Mouse (Mus musculus) midbrain, embryonic 13.5 days (tissue): ENCODE results near the gene Bend5. TPM values are rescaled to one million over a fixed set of nuclear protein-coding genes. Genes with fewer than 3 reads are reported as not detected.

ENCODE experiments used
- ATAC-seq: fragments of 200-750 bp; cut with Nextera tagmentation; 2 replicates; pipeline ENCODE4 v1.8.0; 2017; ENCODE audit warnings: mild to moderate bottlenecking, moderate TSS enrichment, moderate library complexity
- H3K27ac ChIP-seq: fragments of 300-500 bp; sonication (generic); 2 replicates; pipeline ENCODE4 v1.5.1; 2015; ENCODE audit warnings: inconsistent platforms, mild to moderate bottlenecking, moderate library complexity
- H3K27me3 ChIP-seq: fragments of 300-500 bp; sonication (generic); 2 replicates; pipeline ENCODE4 v1.6.1; 2015; ENCODE audit warnings: mild to moderate bottlenecking, inconsistent platforms
- H3K36me3 ChIP-seq: fragments of 300-500 bp; sonication (generic); 2 replicates; pipeline ENCODE4 v1.6.1; 2015; ENCODE audit warnings: mild to moderate bottlenecking, inconsistent platforms
- H3K4me1 ChIP-seq: fragments of 300-500 bp; sonication (generic); replicated peaks from 2 replicates; pipeline ENCODE4 v1.6.1; 2015; ENCODE audit warnings: inconsistent platforms
- H3K4me2 ChIP-seq: fragments of 300-500 bp; sonication (generic); replicated peaks from 2 replicates; pipeline ENCODE4 v1.6.1; 2015; ENCODE audit warnings: moderate library complexity, mild to moderate bottlenecking, inconsistent platforms
- H3K4me3 ChIP-seq: fragments of 300-500 bp; sonication (generic); replicated peaks from 2 replicates; pipeline ENCODE4 v1.5.1; 2015; ENCODE audit warnings: mild to moderate bottlenecking, inconsistent platforms
- H3K9ac ChIP-seq: fragments of 300-500 bp; sonication (generic); replicated peaks from 2 replicates; pipeline ENCODE4 v1.6.1; 2015; ENCODE audit warnings: mild to moderate bottlenecking, inconsistent platforms
- H3K9me3 ChIP-seq: fragments of 300-500 bp; sonication (generic); 2 replicates; pipeline ENCODE4 v1.6.1; 2016; ENCODE audit warnings: mild to moderate bottlenecking, inconsistent platforms
- WGBS: fragments of 180-500 bp; shearing (Covaris S2); methylation state at CpG from one replicate; pipeline ENCODE4 v1.1.7; 2015; 5-methylcytosine and 5-hydroxymethylcytosine counted together
- polyA plus RNA-seq: library from polyadenylated mRNA; unstranded; fragments of >200 nt; fragmentation: Nextera tagmentation; extraction: Ambion mirVana; gene quantifications from 2 replicates; pipeline ENCODE4 v1.2.1, GENCODE M21; 2015

Gene Bend5
- 71.3 and 71.6 TPM in 2 replicates for polyA plus RNA-seq

DNA sequence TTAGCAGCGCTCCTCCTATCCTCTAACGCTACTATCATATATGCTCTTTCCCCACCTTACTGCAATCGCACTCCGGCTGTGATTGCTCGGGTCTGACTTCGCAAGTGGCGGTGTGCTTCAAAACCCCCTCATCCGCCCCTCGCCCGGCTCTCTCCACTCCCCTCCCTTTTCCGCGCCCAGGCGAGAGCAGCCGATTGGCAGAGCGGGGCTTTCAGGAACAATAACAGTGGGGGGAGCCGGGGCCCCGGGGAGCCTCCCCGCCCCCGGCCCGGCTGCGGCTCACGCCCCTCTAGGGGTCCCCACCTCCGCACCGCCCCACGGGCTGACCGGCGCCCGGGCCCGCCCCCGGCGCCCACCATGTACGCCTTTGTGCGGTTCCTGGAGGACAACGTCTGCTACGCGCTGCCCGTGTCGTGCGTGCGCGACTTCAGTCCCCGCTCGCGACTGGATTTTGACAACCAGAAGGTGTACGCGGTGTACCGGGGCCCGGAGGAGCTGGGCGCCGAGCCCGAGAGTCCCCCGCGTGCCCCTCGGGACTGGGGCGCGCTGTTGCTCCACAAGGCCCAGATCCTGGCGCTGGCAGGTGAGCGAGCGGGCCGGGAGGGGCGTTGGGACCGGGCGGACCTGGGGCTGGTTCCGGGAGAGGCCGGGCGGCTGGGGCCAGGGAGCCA, at the start of gene Bend5:
Bend5 (plus strand) TSS at position 189 of the 671 bp plus-strand sequence.
- Histone ChIP-seq H3K9ac (peak within 1 kb of the TSS; percentile 98), H3K27me3 (no peaks in the 10 kb centered on the region), H3K9me3 (no peaks in the 10 kb centered on the region), H3K4me1 (peaks cover 49% of the 10 kb centered on the region), H3K27ac (peak within 1 kb of the TSS; percentile 93), H3K4me2 (peak within 1 kb of the TSS; percentile 94), H3K36me3 (peaks cover 18% of the 10 kb centered on the region), H3K4me3 (peak within 1 kb of the TSS; percentile 83)
- ATAC-seq, result peak; percentile 97
- 1% methylated on average over 66 of the region's 66 CpGs for WGBS

DNA sequence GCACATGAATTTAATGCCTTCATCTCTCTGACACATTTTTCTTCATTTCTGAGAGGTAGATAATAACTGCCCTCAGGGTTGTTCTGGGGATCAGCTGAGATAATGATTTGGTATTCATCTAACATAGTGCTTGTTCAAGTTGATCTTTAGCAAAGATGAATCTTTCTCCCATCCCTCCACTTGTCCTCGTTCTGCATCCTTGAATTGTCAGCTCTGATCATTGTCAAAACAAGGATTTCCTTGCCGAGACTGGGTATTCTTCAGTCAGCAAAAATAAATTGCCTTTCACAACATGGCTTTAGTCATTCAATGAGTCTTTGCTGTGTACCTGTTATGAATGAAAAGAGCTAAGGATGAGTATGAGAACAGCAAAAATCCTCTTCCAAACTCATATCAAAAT, 47.0 kb upstream of the Bend5 start:
- no peak for ATAC-seq
- H3K9ac ChIP-seq, result no peak overlapping the region
- H3K4me3 ChIP-seq, result no peak overlapping the region
- no peak overlapping the region for H3K4me2 ChIP-seq
- 68% methylated on average over 2 of the region's 2 CpGs for WGBS
- H3K4me1 ChIP-seq, result no peaks in the 10 kb centered on the region
- no peaks in the 10 kb centered on the region for H3K36me3 ChIP-seq
- H3K9me3 ChIP-seq, result no peaks in the 10 kb centered on the region
- no peaks in the 10 kb centered on the region for H3K27me3 ChIP-seq
- no peak overlapping the region for H3K27ac ChIP-seq

DNA sequence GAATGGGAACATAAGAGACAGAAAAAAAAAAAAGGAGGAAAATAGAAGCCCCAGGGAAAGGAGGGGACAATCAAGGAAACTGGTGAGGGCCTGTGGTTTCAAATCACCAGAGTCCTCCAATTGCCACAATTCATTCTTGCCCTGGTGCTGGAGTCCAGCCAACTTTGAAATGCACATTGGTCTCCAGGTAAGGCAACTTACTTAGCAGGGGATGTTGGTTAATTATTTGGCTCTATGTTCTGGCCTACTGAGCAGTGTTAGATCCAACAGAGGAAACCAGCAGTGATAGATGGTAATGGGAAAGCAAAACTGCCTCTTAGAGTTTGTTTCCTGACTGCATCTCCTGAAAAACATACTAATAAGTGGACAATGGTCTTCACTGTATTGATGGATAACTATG, 37.6 kb upstream of the Bend5 start:
- ATAC-seq, result no peak
- H3K9me3 ChIP-seq, result no peaks in the 10 kb centered on the region
- no peak overlapping the region for H3K4me2 ChIP-seq
- H3K27ac ChIP-seq, result no peak overlapping the region
- no peaks in the 10 kb centered on the region for H3K4me1 ChIP-seq
- H3K4me3 ChIP-seq, result no peak overlapping the region
- no peaks in the 10 kb centered on the region for H3K36me3 ChIP-seq
- no peak overlapping the region for H3K9ac ChIP-seq
- no peaks in the 10 kb centered on the region for H3K27me3 ChIP-seq

DNA sequence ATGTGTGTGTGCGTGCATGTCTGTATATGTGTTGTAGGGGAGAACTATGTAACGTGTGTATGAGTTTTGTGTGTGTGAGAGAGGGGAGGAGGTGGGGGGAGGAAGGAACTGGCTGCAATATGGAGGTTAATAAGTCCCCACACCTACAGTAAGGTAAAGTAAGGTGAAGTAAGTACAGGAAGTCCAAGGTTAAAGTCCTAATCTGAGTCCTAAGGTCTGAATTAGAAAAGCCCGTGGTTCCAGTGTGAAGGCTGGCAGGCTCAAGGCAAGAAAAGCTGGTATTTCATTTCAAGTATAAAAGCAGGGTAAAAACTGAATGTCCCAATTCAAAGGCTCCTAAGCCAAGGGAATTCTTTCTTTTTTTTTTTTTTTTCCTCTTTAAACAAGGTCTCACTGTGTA, 36.7 kb upstream of the Bend5 start:
- H3K27me3 ChIP-seq, result no peaks in the 10 kb centered on the region
- no peak overlapping the region for H3K9ac ChIP-seq
- ATAC-seq, result no peak
- no peak overlapping the region for H3K4me2 ChIP-seq
- H3K9me3 ChIP-seq, result no peaks in the 10 kb centered on the region
- H3K36me3 ChIP-seq, result no peaks in the 10 kb centered on the region
- H3K4me1 ChIP-seq, result no peaks in the 10 kb centered on the region
- WGBS, result 93% methylated on average over 3 of the region's 3 CpGs
- H3K27ac ChIP-seq, result no peak overlapping the region
- H3K4me3 ChIP-seq, result no peak overlapping the region

DNA sequence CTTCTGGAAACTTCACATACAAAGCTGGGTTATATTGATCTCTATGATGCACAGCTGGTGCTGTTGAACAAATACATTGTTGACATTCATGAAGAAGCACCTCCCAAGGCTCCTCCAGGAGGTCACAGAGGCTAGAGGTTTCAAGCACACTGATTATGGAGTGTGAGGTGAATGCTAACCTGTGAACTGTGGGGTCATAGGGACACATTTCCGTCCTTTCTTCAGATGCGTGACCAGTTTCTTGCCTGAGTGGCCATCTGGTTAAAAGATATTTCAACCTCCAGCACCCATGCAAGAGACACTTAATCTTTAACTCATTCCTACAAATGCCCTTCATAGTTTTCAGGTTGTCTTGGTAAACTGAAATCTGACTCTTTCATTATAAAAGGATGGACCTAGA, 31.7 kb upstream of the Bend5 start:
- Histone ChIP-seq H3K27ac (no peak overlapping the region), H3K9me3 (no peaks in the 10 kb centered on the region), H3K9ac (no peak overlapping the region), H3K36me3 (no peaks in the 10 kb centered on the region), H3K4me3 (no peak overlapping the region), H3K27me3 (no peaks in the 10 kb centered on the region), H3K4me1 (no peaks in the 10 kb centered on the region), H3K4me2 (no peak overlapping the region)
- 86% methylated on average over 2 of the region's 2 CpGs for WGBS
- ATAC-seq, result no peak

DNA sequence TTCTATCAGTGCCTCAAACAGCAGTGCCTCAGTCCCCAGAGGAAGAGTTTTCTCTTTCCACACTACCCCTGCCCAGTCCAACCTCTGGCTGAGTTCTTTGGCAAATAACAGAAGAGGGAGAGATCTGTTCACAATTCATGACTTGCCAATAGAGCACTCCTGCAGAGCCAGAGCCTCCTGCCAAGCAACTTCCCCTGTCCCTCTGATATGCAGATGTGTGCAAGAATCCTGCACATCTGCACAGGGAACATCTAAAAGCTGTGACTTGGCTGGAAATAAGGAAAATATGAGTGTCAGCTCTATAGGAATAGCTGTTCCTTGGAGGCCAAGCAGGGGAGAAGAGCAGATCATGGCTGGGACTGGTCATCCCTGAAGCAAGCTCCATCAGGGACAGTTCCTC, 24.1 kb upstream of the Bend5 start:
- Histone ChIP-seq H3K4me1 (no peaks in the 10 kb centered on the region), H3K4me3 (no peak overlapping the region), H3K36me3 (no peaks in the 10 kb centered on the region), H3K4me2 (no peak overlapping the region), H3K9me3 (no peaks in the 10 kb centered on the region), H3K27me3 (no peaks in the 10 kb centered on the region), H3K27ac (no peak overlapping the region), H3K9ac (no peak overlapping the region)
- ATAC-seq, result no peak

DNA sequence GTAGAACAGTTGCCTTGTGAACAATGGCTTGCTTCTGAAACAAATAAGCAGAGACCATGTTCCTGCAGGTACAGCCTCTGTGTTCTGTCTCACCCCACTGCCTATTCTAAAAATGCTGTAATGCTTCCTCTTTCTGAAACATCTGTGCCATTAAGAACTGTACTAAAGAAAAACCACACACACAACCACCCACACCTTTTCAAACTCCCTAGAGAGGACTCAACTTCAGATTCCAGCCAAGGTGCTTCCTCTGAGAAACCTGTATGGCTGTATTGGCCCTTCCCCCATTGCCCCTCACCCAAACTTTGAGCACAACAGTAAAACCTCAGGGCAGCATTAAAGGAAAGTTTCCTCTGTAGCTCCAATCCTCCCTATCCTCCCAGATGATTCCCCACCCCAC, 15.0 kb upstream of the Bend5 start:
- Histone ChIP-seq H3K4me3 (no peak overlapping the region), H3K36me3 (no peaks in the 10 kb centered on the region), H3K9ac (no peak overlapping the region), H3K27ac (no peak overlapping the region), H3K9me3 (no peaks in the 10 kb centered on the region), H3K4me2 (no peak overlapping the region), H3K4me1 (no peaks in the 10 kb centered on the region), H3K27me3 (no peaks in the 10 kb centered on the region)
- ATAC-seq, result no peak

DNA sequence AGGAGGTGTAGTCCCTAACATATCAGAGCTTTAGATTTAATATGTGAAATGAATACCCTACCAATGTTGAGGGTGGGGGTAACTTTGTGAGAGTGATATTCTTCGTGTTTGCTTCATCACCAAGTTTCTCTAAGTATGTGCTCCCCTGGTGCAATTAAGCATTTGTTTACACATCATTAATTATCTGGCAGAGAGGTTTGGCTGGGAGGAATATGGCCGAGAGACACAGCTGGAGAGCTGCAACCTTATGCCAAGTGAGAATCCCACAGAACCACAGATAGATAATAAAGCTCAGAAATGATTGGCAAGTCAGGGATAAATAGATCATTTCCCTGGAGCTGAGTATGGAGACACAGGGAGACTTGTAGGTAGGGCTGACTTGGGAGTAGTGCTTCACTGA, 14.1 kb upstream of the Bend5 start:
- Histone ChIP-seq H3K9ac (no peak overlapping the region), H3K4me2 (no peak overlapping the region), H3K27me3 (no peaks in the 10 kb centered on the region), H3K4me1 (no peaks in the 10 kb centered on the region), H3K4me3 (no peak overlapping the region), H3K36me3 (no peaks in the 10 kb centered on the region), H3K27ac (no peak overlapping the region), H3K9me3 (no peaks in the 10 kb centered on the region)
- WGBS, result 65% methylated on average over 2 of the region's 2 CpGs
- ATAC-seq, result no peak

DNA sequence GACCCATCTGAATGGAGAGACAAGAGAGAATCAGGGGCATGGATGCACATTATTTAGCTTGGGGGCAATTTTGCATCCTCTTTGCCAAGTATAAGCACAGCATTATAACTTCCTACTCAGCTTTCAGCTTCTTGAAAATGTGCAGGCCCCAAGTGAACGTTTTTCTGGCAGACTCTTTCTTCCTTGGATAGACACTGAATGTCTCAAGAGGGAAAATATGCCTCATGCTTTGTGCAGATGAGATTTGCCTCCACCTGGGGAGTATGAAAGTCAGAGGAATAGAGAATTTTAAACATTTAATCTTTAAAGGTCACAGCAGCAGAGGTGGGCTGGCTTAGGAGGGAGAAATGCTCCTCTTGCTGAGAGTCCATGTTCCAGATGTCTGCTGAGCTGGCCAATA, 11.6 kb upstream of the Bend5 start:
- H3K4me3 ChIP-seq, result no peak overlapping the region
- no peaks in the 10 kb centered on the region for H3K4me1 ChIP-seq
- 58% methylated on average over 1 of the region's 1 CpGs for WGBS
- no peaks in the 10 kb centered on the region for H3K36me3 ChIP-seq
- H3K4me2 ChIP-seq, result no peak overlapping the region
- no peaks in the 10 kb centered on the region for H3K9me3 ChIP-seq
- H3K27ac ChIP-seq, result no peak overlapping the region
- H3K27me3 ChIP-seq, result no peaks in the 10 kb centered on the region
- ATAC-seq, result no peak
- H3K9ac ChIP-seq, result no peak overlapping the region

DNA sequence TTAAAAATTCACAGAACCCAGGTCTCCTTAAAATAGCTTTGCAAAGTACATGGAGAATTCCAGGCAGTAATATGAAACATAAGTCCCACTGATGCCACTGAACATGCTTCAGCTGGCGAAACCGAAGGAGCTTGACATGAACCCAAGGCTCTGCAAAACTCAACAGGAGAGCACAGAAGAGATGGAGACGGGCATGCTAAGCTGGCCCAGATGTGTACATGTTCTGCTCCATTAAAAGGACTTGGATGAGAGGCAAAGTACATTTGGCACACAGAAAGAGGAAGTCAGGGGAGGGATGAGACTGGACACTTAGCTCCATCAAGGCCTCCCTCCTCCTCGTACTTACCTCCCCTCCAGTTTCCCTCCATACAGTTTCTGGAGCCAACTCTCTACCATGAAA, 4.1 kb upstream of the Bend5 start:
- Histone ChIP-seq H3K9me3 (no peaks in the 10 kb centered on the region), H3K4me3 (no peak overlapping the region), H3K9ac (no peak overlapping the region), H3K36me3 (no peaks in the 10 kb centered on the region), H3K27me3 (no peaks in the 10 kb centered on the region), H3K4me2 (no peak overlapping the region), H3K27ac (no peak overlapping the region), H3K4me1 (peaks cover 8% of the 10 kb centered on the region)
- WGBS, result 99% methylated on average over 4 of the region's 4 CpGs
- ATAC-seq, result no peak

DNA sequence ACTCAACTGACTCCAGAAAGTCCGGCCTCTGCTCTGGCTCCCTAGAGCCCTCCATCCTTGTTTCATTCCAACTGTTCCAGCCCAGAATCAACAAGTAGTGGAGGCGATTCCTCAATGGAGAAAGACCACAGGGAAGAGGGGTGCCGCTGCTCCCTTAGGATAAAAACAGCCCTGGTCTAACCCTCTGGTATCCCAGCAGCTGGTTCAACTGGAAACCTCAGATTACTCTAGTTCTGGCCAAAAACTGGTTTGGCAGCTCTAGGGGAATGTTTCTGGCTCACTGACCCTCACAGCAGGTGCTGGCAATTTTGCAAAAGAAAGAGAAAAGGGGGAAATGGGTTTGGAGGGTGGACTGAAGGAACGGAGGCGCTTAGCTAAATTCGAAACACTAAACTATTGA, 407 bp upstream of the Bend5 start:
- peaks cover 43% of the 10 kb centered on the region for H3K4me1 ChIP-seq
- ATAC-seq, result peak; percentile 57
- peak overlapping the region; percentile 83 for H3K4me3 ChIP-seq
- peaks cover 12% of the 10 kb centered on the region for H3K36me3 ChIP-seq
- H3K27ac ChIP-seq, result peak overlapping the region; percentile 93; the same call in 1 of the 2 replicates
- peak overlapping the region; percentile 94 for H3K4me2 ChIP-seq
- peak overlapping the region; percentile 98 for H3K9ac ChIP-seq
- no peaks in the 10 kb centered on the region for H3K27me3 ChIP-seq
- 0% methylated on average over 6 of the region's 6 CpGs for WGBS
- H3K9me3 ChIP-seq, result no peaks in the 10 kb centered on the region

DNA sequence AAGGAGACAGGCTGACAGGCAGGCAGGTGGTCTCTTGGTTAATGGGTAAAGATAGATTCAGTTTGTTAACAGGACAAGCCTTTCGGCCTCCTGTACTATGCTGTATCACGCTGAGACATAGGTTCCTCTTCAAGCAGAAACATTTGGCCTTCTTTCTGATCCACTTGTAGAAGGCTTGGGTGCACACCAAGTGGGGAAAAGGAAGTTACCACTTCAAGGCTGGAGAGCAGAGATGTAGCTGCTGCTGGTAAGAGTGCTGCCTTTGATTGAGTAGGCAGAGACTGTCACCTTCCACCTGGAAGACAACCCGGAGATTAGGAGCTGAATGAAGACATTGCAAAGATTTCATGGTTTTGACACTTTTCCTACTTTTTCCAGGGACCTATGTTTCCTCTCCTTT, 1.3 kb downstream of the Bend5 start:
- no peaks in the 10 kb centered on the region for H3K9me3 ChIP-seq
- peaks cover 51% of the 10 kb centered on the region for H3K4me1 ChIP-seq
- peak overlapping the region; percentile 94 for H3K4me2 ChIP-seq
- H3K27ac ChIP-seq, result no peak overlapping the region
- WGBS, result 74% methylated on average over 3 of the region's 3 CpGs
- H3K27me3 ChIP-seq, result no peaks in the 10 kb centered on the region
- H3K9ac ChIP-seq, result peak overlapping the region; percentile 98
- no peak for ATAC-seq
- H3K36me3 ChIP-seq, result peaks cover 22% of the 10 kb centered on the region
- H3K4me3 ChIP-seq, result peak overlapping the region; percentile 83

DNA sequence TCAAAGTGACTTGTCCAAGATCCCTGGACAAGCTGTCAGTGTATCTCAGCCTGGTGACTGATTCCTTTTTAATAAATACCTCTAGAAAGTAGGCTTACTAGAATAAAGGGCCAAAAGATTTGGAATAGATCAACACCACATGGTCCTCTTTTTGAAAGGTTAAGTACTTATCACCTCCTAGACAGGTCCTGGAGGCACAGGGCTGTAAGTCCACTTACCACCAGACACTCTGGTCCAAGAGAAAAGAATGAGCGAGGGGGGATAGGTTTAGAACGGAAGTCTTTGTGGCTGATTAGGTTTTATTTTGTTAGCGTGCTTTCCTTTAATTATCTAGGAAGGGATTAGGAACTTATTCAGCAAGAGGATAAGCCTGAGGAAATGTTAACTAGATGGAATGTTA, 1.7 kb downstream of the Bend5 start:
- WGBS, result 44% methylated on average over 3 of the region's 3 CpGs

More for the DNA sequence above, 1.7 kb downstream of the Bend5 start:
- H3K4me3 ChIP-seq, result peak overlapping the region; percentile 83
- H3K9ac ChIP-seq, result peak overlapping the region; percentile 98; the same call in 1 of the 2 replicates
- peaks cover 51% of the 10 kb centered on the region for H3K4me1 ChIP-seq
- no peaks in the 10 kb centered on the region for H3K9me3 ChIP-seq
- H3K36me3 ChIP-seq, result peaks cover 22% of the 10 kb centered on the region
- ATAC-seq, result no peak
- peak overlapping the region; percentile 94 for H3K4me2 ChIP-seq
- H3K27me3 ChIP-seq, result no peaks in the 10 kb centered on the region
- no peak overlapping the region for H3K27ac ChIP-seq
